Mouse (Mus musculus): Measurements from ENCODE around the gene Dag1.

- TF ChIP-seq CTCF (IDR thresholded peaks at IDR 0.05; ENCODE audit: control insufficient read depth, insufficient read depth, insufficient replicate concordance, low read depth, low read length) = no peak
- TF ChIP-seq POLR2A (IDR thresholded peaks at IDR 0.05; ENCODE audit: control insufficient read depth, low read depth, low read length) = no peak
These were observed 3.2 kb downstream of the Dag1 start for GRCm38 (mm10) chr9:108260526-108260925.

Data from testis, adult 2 months (tissue).